Mouse (Mus musculus) midbrain, embryonic 16.5 days (tissue): ENCODE results near the gene Pfdn2. TPM values are rescaled to one million over a fixed set of nuclear protein-coding genes. Genes with fewer than 3 reads are reported as not detected.

Experiments
- ATAC-seq: fragments of 200-750 bp; cut with Nextera tagmentation; 2 replicates; pipeline ENCODE4 v1.8.0; 2017; ENCODE audit warnings: moderate TSS enrichment
- H3K27ac ChIP-seq: fragments of 300-500 bp; sonication (generic); 2 replicates; pipeline ENCODE4 v1.5.1; 2014; ENCODE audit warnings: mild to moderate bottlenecking, low read length, mixed read lengths
- H3K27me3 ChIP-seq: fragments of 300-500 bp; sonication (generic); 2 replicates; pipeline ENCODE4 v1.6.1; 2014; ENCODE audit warnings: low read depth, low read length, mixed read lengths; ENCODE audit not compliant: control insufficient read depth, insufficient read depth
- H3K36me3 ChIP-seq: fragments of 300-500 bp; sonication (generic); 2 replicates; pipeline ENCODE4 v1.6.1; 2014; ENCODE audit warnings: mild to moderate bottlenecking, low read length, moderate library complexity, mixed read lengths; ENCODE audit not compliant: control insufficient read depth, insufficient read depth
- H3K4me1 ChIP-seq: fragments of 300-500 bp; sonication (generic); 2 replicates; pipeline ENCODE4 v1.6.1; 2014; ENCODE audit warnings: mild to moderate bottlenecking, low read length, mixed read lengths; ENCODE audit not compliant: control insufficient read depth, insufficient read depth
- H3K4me2 ChIP-seq: fragments of 300-500 bp; sonication (generic); 2 replicates; pipeline ENCODE4 v1.6.1; 2014; ENCODE audit warnings: mild to moderate bottlenecking, low read length, mixed read lengths
- H3K4me3 ChIP-seq: fragments of 300-500 bp; sonication (generic); 2 replicates; pipeline ENCODE4 v1.5.1; 2014; ENCODE audit warnings: low read depth, mild to moderate bottlenecking, low read length, moderate library complexity, mixed read lengths
- H3K9ac ChIP-seq: fragments of 300-500 bp; sonication (generic); 2 replicates; pipeline ENCODE4 v1.6.1; 2014; ENCODE audit warnings: low read depth, low read length, mixed read lengths
- H3K9me3 ChIP-seq: fragments of 300-500 bp; sonication (generic); replicated peaks from 2 replicates; pipeline ENCODE4 v1.6.1; 2014; ENCODE audit warnings: mild to moderate bottlenecking, low read length, mixed read lengths; ENCODE audit not compliant: control insufficient read depth, poor library complexity, severe bottlenecking
- WGBS: fragments of 180-500 bp; shearing (Covaris S2); extraction: QIAGEN DNeasy Blood & Tissue Kit; methylation state at CpG from one replicate; pipeline ENCODE4 v1.1.7; 2014; 5-methylcytosine and 5-hydroxymethylcytosine counted together
- polyA plus RNA-seq: library from polyadenylated mRNA; unstranded; fragments of >200 nt; fragmentation: Nextera tagmentation; extraction: Ambion mirVana; gene quantifications from 2 replicates; pipeline ENCODE4 v1.2.1, GENCODE M21; 2015

Gene Pfdn2
- polyA plus RNA-seq, 1 experiment from 2014 or later, result 146 TPM

DNA sequence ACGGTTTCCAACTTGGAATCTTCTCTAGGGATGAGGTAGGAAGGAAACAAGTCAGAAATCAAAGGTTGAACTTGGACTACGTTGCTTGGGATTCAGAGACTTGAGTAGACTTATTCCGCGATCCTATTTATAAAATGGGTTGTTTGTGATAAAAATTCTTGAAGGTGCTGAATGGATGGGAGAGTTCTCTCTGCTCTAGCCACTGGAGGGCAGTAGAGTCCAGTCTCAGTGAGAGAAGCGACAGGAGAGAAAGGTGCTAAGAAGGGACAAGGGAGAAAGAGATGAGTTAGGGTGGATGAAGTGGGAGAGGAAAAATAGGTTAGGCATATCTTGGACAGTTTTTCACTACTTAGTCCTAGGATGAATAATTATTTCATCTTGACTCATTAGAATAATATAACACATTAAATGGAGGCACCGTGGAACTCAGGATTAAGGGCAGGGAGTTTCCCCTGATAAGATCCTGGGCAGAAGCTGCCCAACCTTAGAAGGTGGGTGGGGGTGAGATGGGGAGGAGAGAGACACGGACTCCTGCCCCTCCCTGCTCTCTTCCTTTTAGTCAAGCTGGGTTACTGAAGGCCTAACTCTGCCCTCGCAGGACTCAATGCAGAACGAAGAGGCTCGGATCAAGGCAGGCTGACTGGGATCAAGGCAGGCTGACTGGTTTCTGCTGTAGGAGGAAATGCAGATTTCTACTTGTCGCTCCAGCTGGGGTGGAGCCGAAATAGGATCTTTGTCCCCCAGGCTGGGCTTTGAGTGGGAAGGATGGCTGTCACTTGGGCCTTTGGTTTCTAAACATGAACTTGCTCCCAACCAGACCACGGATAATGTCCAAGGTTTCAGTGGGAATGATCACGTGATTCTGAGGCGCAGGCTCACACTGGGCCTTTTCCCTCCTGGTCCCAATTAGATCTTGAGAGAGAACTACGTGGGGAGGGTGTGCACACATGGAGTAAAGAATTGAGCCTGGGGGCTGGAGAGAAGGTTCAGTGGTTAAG is 15.9 kb downstream of the Pfdn2 start:
- Histone ChIP-seq H3K4me2 (peak overlapping the region; percentile 78), H3K9ac (peak overlapping the region; percentile 76), H3K36me3 (peaks cover 6% of the 10 kb centered on the region), H3K4me1 (peaks cover 13% of the 10 kb centered on the region), H3K9me3 (peaks cover 2% of the 10 kb centered on the region; the same call in 1 of the 2 replicates), H3K27me3 (no peaks in the 10 kb centered on the region), H3K4me3 (peak overlapping the region; percentile 48), H3K27ac (peak overlapping the region; percentile 89)
- WGBS, result 30% methylated on average over 16 of the region's 16 CpGs
- peak; percentile 83 for ATAC-seq

DNA sequence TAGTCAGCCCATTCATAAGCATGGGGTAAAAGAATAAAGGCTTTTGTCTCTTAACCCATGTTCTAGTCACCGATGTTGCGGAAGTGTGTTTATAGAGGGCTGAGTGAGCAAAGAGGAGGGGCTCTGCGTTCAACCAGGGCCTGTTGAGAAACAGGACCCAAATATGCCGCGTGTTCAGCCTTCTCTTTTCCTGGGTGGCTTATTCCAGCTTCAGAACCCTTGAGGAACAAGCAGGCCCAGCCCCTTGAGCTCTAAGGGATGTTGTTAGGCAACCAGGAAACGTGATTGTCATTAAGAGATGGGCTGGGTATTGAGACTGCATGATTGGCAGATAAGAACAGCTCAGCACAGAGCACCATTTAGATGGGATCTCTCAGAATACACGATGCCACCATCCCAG is 20.5 kb downstream of the Pfdn2 start:
- no peaks in the 10 kb centered on the region for H3K36me3 ChIP-seq
- peaks cover 5% of the 10 kb centered on the region; the same call in 1 of the 2 replicates for H3K4me1 ChIP-seq
- no peak overlapping the region for H3K4me3 ChIP-seq
- H3K9ac ChIP-seq, result no peak overlapping the region
- ATAC-seq, result no peak
- H3K27me3 ChIP-seq, result no peaks in the 10 kb centered on the region
- WGBS, result 69% methylated on average over 7 of the region's 7 CpGs
- H3K27ac ChIP-seq, result no peak overlapping the region
- no peak overlapping the region for H3K4me2 ChIP-seq
- H3K9me3 ChIP-seq, result no peaks in the 10 kb centered on the region

GRCm38 (mm10) chr1:171369845-171370556 is 24.5 kb downstream of the Pfdn2 start, which contains the start of gene Nectin4:
TSS of gene Nectin4 (plus strand) at chr1:171370099.
- H3K4me3 ChIP-seq, result no peak within 1 kb of the TSS
- H3K9ac ChIP-seq, result no peak within 1 kb of the TSS
- H3K9me3 ChIP-seq, result no peaks in the 10 kb centered on the region
- no peak within 1 kb of the TSS for H3K27ac ChIP-seq
- no peak within 1 kb of the TSS for H3K4me2 ChIP-seq
- 40% methylated on average over 20 of the region's 20 CpGs for WGBS
- H3K27me3 ChIP-seq, result no peaks in the 10 kb centered on the region
- H3K4me1 ChIP-seq, result no peaks in the 10 kb centered on the region
- ATAC-seq, result no peak
- no peaks in the 10 kb centered on the region for H3K36me3 ChIP-seq

- no peak overlapping the region for H3K4me2 ChIP-seq
- H3K36me3 ChIP-seq, result no peaks in the 10 kb centered on the region
- H3K9me3 ChIP-seq, result no peaks in the 10 kb centered on the region
- no peak overlapping the region for H3K9ac ChIP-seq
- H3K27ac ChIP-seq, result no peak overlapping the region
- no peak overlapping the region for H3K4me3 ChIP-seq
- H3K4me1 ChIP-seq, result no peaks in the 10 kb centered on the region
- WGBS, result 45% methylated on average over 3 of the region's 3 CpGs
- ATAC-seq, result no peak
- H3K27me3 ChIP-seq, result no peaks in the 10 kb centered on the region
Observed at GRCm38 (mm10) chr1:171372880-171373279, 27.4 kb downstream of the Pfdn2 start.

- Histone ChIP-seq H3K9ac (no peak overlapping the region), H3K27me3 (no peaks in the 10 kb centered on the region), H3K4me2 (no peak overlapping the region), H3K4me3 (no peak overlapping the region), H3K9me3 (no peaks in the 10 kb centered on the region), H3K27ac (no peak overlapping the region), H3K4me1 (no peaks in the 10 kb centered on the region), H3K36me3 (no peaks in the 10 kb centered on the region)
- ATAC-seq, result no peak
- 0% methylated on average over 3 of the region's 4 CpGs for WGBS
Observed at GRCm38 (mm10) chr1:171373946-171374345, 28.5 kb downstream of the Pfdn2 start.

DNA sequence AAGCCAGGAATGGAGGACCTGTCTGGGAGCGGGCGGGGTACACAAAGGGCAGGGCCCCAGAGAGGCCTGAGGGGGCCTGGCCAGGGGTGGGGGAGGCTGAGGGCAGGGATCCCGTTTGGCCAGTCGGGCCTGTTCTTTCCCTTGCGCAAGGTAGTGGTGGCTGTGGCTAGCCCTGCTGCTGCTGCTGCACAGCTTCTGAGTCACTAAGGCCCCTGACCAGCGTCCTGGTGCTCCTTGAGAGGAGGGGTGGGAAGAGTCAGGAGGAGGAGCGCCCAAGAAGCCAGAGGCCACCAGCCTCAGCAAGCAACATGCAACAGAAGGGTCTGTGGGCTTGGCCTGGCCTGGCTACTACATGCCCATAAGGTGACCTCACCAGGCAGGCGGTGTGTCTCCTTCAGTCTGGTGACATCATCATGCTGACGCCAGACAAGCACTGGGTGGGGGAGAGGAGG is 30.2 kb downstream of the Pfdn2 start:
- no peak overlapping the region for H3K4me2 ChIP-seq
- no peak overlapping the region for H3K4me3 ChIP-seq
- WGBS, result 46% methylated on average over 9 of the region's 9 CpGs
- no peak overlapping the region for H3K27ac ChIP-seq
- no peak overlapping the region for H3K9ac ChIP-seq
- no peaks in the 10 kb centered on the region for H3K36me3 ChIP-seq
- no peaks in the 10 kb centered on the region for H3K9me3 ChIP-seq
- H3K4me1 ChIP-seq, result no peaks in the 10 kb centered on the region
- H3K27me3 ChIP-seq, result no peaks in the 10 kb centered on the region
- no peak for ATAC-seq

DNA sequence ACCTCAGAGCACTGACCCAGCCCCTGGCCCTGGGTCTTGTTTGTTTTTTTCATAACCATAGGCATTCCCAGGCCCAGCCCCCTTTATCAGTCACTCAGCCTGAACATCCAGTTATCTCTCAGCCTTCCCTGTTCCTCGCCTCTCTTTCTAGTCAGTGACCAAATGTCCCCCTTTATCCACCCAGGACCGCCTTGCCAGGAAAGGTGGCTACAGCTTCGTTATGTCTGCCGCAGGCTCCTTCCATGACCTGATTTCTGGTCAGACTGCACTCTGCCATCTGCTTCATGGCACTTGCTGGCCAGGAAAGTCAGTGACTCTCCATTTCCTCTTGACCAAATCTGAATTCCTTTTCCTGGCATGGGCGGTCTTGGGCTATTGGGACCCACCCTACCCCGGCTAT is 32.8 kb downstream of the Pfdn2 start:
- H3K27ac ChIP-seq, result no peak overlapping the region
- H3K36me3 ChIP-seq, result no peaks in the 10 kb centered on the region
- H3K9ac ChIP-seq, result no peak overlapping the region
- no peaks in the 10 kb centered on the region for H3K27me3 ChIP-seq
- no peak for ATAC-seq
- peaks cover 3% of the 10 kb centered on the region; the same call in 1 of the 2 replicates for H3K4me1 ChIP-seq
- WGBS, result 93% methylated on average over 6 of the region's 6 CpGs
- H3K4me3 ChIP-seq, result no peak overlapping the region
- no peak overlapping the region for H3K4me2 ChIP-seq
- no peaks in the 10 kb centered on the region for H3K9me3 ChIP-seq

DNA sequence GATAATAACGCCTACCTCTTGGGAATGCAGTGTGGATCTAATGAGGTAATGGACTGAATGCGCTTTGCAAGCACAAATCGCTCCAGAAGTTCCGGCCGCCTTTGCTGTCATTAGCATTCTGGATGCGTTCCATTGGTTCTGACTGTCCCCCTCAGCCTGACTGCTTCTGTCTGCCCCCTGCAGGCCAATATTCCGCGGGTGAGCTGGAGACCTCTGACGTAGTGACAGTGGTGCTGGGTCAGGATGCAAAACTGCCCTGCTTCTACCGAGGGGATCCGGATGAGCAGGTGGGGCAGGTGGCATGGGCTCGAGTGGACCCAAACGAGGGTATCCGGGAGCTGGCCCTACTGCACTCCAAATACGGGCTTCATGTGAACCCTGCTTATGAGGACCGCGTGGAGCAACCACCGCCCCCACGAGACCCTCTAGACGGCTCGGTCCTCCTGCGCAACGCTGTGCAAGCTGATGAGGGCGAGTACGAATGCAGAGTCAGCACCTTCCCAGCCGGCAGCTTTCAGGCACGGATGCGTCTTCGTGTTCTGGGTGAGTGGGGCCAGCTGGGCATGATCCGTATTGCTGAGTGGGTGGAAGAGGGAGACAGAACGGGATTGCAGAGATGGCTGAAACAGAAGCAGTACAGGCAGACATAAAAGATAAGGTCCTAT is 34.6 kb downstream of the Pfdn2 start:
- H3K36me3 ChIP-seq, result no peaks in the 10 kb centered on the region
- H3K9ac ChIP-seq, result peak overlapping the region; percentile 61
- no peaks in the 10 kb centered on the region for H3K9me3 ChIP-seq
- peaks cover 3% of the 10 kb centered on the region; the same call in 1 of the 2 replicates for H3K4me1 ChIP-seq
- 3% methylated on average over 31 of the region's 31 CpGs for WGBS
- peak; percentile 86 for ATAC-seq
- peak overlapping the region; percentile 43 for H3K4me3 ChIP-seq
- H3K4me2 ChIP-seq, result peak overlapping the region; percentile 67
- H3K27ac ChIP-seq, result no peak overlapping the region
- no peaks in the 10 kb centered on the region for H3K27me3 ChIP-seq
